Comparison of ENCODE assay signal across 7 mouse cellular contexts in the genomic region with DNA sequence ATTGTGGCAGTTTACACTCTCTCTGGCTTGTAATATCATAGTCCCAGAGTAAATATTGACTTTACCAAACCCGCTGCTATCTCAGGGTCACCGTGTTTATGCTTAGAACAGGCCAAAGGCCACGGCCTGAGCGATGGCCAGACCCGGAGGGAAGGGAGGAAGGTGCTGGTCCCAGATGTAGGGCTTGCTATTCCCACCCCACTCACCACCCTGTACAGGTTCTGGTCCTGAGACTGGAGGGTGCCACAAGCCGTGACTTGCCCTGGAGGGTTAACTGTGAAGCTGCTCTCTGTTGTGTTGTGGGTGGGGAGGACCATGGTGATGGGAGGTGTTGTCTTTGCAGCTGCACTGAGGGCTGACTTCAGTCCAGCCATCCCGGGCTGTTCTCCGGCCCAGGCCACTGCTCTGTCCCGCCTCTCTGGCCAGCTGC. TPM values are rescaled to one million over a fixed set of nuclear protein-coding genes. Genes with fewer than 3 reads are reported as not detected.
DNase-seq lines count a peak whose midpoint lies in the region; ATAC-seq and TF ChIP-seq lines count a peak whose summit lies in the region.

No protein-coding gene starts in this region.

- no peaks in the 10 kb centered on the region for H3K9me3 ChIP-seq in lung, embryonic 15.5 days
- no peaks in the 10 kb centered on the region for H3K9me3 ChIP-seq in embryonic facial prominence, embryonic 14.5 days (ENCODE audit: control insufficient read depth, low read length)

- H3K27me3 ChIP-seq in lung, embryonic 15.5 days = peaks cover 26% of the 10 kb centered on the region
- H3K27me3 ChIP-seq in embryonic facial prominence, embryonic 14.5 days (replicated peaks; ENCODE audit: control insufficient read depth, insufficient read depth, low read length) = peaks cover 37% of the 10 kb centered on the region
- H3K27me3 ChIP-seq in myocyte (ENCODE audit: control insufficient read depth, insufficient read depth, insufficient read length) = no peaks in the 10 kb centered on the region

- ATAC-seq in lung, embryonic 15.5 days (ENCODE audit: borderline replicate concordance, extremely low read depth, low FRiP score, low TSS enrichment) = no peak
- no peak for ATAC-seq in embryonic facial prominence, embryonic 14.5 days (ENCODE audit: low read depth)

- 0 out of 2 replicates have a peak overlapping the region, but pooled peaks have one; percentile 20 for H3K9ac ChIP-seq in lung, embryonic 15.5 days
- no peak overlapping the region for H3K9ac ChIP-seq in embryonic facial prominence, embryonic 14.5 days (ENCODE audit: low read depth, low read length)

- DNase-seq in lung, postnatal 4 days = no peak
- DNase-seq in embryonic facial prominence, embryonic 14.5 days (ENCODE audit: low spot score) = no peak
- peak; percentile 59 for DNase-seq in heart, postnatal 4 days
- no peak for DNase-seq in B cell, adult 2 months
- no peak for DNase-seq in MN1 (ENCODE audit: low spot score)

- H3K36me3 ChIP-seq in lung, embryonic 15.5 days = no peaks in the 10 kb centered on the region
- H3K36me3 ChIP-seq in embryonic facial prominence, embryonic 14.5 days (ENCODE audit: control insufficient read depth, insufficient read depth, low read length) = no peaks in the 10 kb centered on the region
- H3K36me3 ChIP-seq in myocyte (ENCODE audit: control insufficient read depth, insufficient read depth) = no peaks in the 10 kb centered on the region

- peak overlapping the region; percentile 98 for H3K4me2 ChIP-seq in lung, embryonic 15.5 days
- peak overlapping the region; percentile 98 for H3K4me2 ChIP-seq in embryonic facial prominence, embryonic 14.5 days (ENCODE audit: low read depth, low read length)
- peak overlapping the region; percentile 84 for H3K4me2 ChIP-seq in myocyte (ENCODE audit: low read depth)

- peaks cover 34% of the 10 kb centered on the region for H3K4me1 ChIP-seq in lung, embryonic 15.5 days
- H3K4me1 ChIP-seq in embryonic facial prominence, embryonic 14.5 days (ENCODE audit: control insufficient read depth, insufficient read depth, low read length) = peaks cover 12% of the 10 kb centered on the region; the same call in 1 of the 2 replicates

- H3K27ac ChIP-seq in lung, embryonic 15.5 days = no peak overlapping the region
- H3K27ac ChIP-seq in embryonic facial prominence, embryonic 14.5 days (replicated peaks; ENCODE audit: low read depth, low read length) = no peak overlapping the region

- H3ac ChIP-seq in myocyte (ENCODE audit: control insufficient read depth, insufficient read length) = no peak overlapping the region

- TF ChIP-seq POLR2A in myocyte (IDR thresholded peaks at IDR 0.05; ENCODE audit: insufficient read length, low read depth) = no peak

- WGBS in lung, embryonic 15.5 days = 28% methylated on average over 9 of the region's 9 CpGs
- WGBS in embryonic facial prominence, embryonic 14.5 days = 42% methylated on average over 8 of the region's 9 CpGs

- peaks cover 62% of the 10 kb centered on the region for H3K79me2 ChIP-seq in myocyte (ENCODE audit: control insufficient read depth, insufficient read depth)

- peak overlapping the region; percentile 75 for H3K4me3 ChIP-seq in lung, embryonic 15.5 days
- peak overlapping the region; percentile 14; the same call in 1 of the 2 replicates for H3K4me3 ChIP-seq in embryonic facial prominence, embryonic 14.5 days (ENCODE audit: low read depth, low read length)
- H3K4me3 ChIP-seq in myocyte = peak overlapping the region; percentile 83

TF ChIP-seq in myocyte, 11 proteins besides CTCF, POLR2A, EP300 and RAD21:
- no peak for TF ChIP-seq MYOD1 (IDR thresholded peaks at IDR 0.05; ENCODE audit: control insufficient read depth in 1 of 3, insufficient read length in 2 of 3, low read depth in 2 of 3)
- TF ChIP-seq CEBPB (IDR thresholded peaks at IDR 0.05; ENCODE audit: insufficient read depth, poor library complexity, severe bottlenecking) = no peak
- TF ChIP-seq POLR2AphosphoS2 (IDR thresholded peaks at IDR 0.05; ENCODE audit: insufficient read length, low read depth) = no peak
- TF ChIP-seq USF1 (IDR thresholded peaks at IDR 0.05; ENCODE audit: low read depth) = no peak
- no peak for TF ChIP-seq MAX (IDR thresholded peaks at IDR 0.05; ENCODE audit: low read depth)
- TF ChIP-seq TCF3 (IDR thresholded peaks at IDR 0.05; ENCODE audit: insufficient read length, low read depth) = no peak
- no peak for TF ChIP-seq REST (IDR thresholded peaks at IDR 0.05; ENCODE audit: insufficient read depth, insufficient read length)
- TF ChIP-seq E2F4 (IDR thresholded peaks at IDR 0.05; ENCODE audit: insufficient read depth) = no peak
- no peak for TF ChIP-seq TCF12 (IDR thresholded peaks at IDR 0.05; ENCODE audit: insufficient read depth, poor library complexity, severe bottlenecking)
- no peak for TF ChIP-seq MYOG (IDR thresholded peaks at IDR 0.05; ENCODE audit: control insufficient read depth in 1 of 3, insufficient read depth in 1 of 3, insufficient read length in 2 of 3, low read depth in 2 of 3)
- TF ChIP-seq SRF (IDR thresholded peaks at IDR 0.05; ENCODE audit: control insufficient read depth, insufficient read length, low read depth) = no peak

RNA-seq across cellular contexts. Expression of gene Plekhg3, which starts 4.8 kb away (rescaled TPM):
- 6.9 and 7.2 TPM in 2 replicates for polyA plus RNA-seq in lung, embryonic 15.5 days (2015; fragmentation: Nextera tagmentation; extraction: Ambion mirVana)
- 6.3 and 7.3 TPM in 2 replicates for polyA plus RNA-seq in embryonic facial prominence, embryonic 14.5 days (2014; fragmentation: Nextera tagmentation; extraction: Ambion mirVana)
- total RNA-seq in heart, postnatal 4 days (2021) = 10 to 100 TPM; 29.5 TPM
- polyA plus RNA-seq in myocyte (2012; fragmentation: generic; extraction: Trizol) = 11.2 TPM

Comparison
In these comparisons a context has a peak if more than half of its experiments do, and no peak if none do; other contexts are left out.
1. H3K4me3 ChIP-seq: peak in every context shown above with its lines; median percentile 83 in myocyte; 75 in lung, embryonic 15.5 days; 14 in embryonic facial prominence, embryonic 14.5 days.